Mouse (Mus musculus): ENCODE data around the gene Jade1. TPM values are rescaled to one million over a fixed set of nuclear protein-coding genes. Genes with fewer than 3 reads are reported as not detected.

Jade1 gene
- total RNA-seq, 2 experiments from 2014 or later: 39.6 to 46.6 TPM

DNA sequence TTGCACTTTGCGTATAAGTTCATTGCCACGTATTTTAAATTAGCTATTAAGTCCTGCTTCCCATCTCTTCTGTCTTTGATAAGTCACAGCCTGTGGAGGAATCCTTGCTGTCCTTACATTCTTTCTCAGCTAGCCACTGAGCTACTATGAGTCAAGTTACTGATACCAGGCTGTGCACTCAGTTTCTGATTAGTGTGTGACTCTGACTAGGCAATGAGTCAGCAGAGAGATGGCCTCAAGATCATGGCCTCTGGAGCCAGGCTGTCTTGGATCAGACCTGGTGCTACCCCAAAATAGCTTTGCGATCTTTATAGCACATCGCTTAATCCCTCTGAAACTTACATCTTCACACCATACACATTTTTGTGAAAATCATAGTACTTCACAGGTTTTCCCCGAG is 8.2 kb upstream of the Jade1 start:
- intact Hi-C loops (cut with DNase I): no loop called here
- DNase-seq (ENCODE audit: low spot score in 2 of 2): no peak

DNA sequence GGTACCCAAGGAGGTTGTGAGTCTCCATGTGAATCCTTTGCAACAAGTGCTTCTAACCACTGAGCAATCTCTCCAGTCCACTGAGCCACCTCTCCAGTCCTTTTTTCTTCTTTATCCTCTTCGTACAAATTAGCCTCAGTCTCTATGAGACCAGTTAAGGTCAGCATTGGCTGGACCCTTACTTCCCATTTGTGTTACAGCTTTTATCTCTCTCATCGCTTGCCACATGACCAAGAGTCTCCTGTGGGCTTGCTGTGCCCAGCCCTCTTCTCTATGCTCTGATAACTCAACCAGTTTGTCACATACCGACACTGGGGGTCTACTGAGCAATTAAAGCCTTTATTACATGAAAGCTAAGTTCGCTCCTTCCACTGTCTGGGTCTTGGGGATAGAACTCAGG is 7.3 kb upstream of the Jade1 start:
- intact Hi-C loops (cut with DNase I): no loop called here

DNA sequence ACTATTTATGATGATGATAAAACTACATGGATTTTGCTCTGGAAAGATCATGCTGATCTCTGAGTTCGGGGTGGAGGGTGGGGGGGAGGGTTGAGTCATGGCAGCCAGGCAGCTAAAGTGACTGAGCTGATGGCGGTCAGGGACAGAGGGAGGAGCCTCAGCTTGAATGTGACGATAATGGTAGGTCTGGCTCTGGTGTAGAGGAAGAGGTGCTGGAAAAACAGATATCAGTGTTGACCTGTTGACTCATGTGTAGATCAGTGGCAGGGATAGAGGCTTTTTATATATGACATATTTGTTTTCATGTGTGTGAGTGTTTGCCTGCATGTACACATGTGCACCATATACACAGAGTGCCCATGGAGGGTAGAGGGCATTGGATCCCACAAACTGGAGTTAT is 3.9 kb upstream of the Jade1 start:
- DNase-seq (ENCODE audit: low spot score in 2 of 2): no peak
- intact Hi-C loops (cut with DNase I): no loop called here

More for the DNA sequence above, 7.3 kb upstream of the Jade1 start:
- no peak for DNase-seq (ENCODE audit: low spot score in 2 of 2)

- intact Hi-C loops (cut with DNase I): no loop called here
- DNase-seq (ENCODE audit: low spot score in 2 of 2): no peak
Observed at GRCm38 (mm10) chr3:41552777-41553548, 2.6 kb upstream of the Jade1 start.

GRCm38 (mm10) chr3:41553681-41554080 is 1.9 kb upstream of the Jade1 start:
- intact Hi-C loops (cut with DNase I): no loop called here
- no peak for DNase-seq (ENCODE audit: low spot score in 2 of 2)

DNA sequence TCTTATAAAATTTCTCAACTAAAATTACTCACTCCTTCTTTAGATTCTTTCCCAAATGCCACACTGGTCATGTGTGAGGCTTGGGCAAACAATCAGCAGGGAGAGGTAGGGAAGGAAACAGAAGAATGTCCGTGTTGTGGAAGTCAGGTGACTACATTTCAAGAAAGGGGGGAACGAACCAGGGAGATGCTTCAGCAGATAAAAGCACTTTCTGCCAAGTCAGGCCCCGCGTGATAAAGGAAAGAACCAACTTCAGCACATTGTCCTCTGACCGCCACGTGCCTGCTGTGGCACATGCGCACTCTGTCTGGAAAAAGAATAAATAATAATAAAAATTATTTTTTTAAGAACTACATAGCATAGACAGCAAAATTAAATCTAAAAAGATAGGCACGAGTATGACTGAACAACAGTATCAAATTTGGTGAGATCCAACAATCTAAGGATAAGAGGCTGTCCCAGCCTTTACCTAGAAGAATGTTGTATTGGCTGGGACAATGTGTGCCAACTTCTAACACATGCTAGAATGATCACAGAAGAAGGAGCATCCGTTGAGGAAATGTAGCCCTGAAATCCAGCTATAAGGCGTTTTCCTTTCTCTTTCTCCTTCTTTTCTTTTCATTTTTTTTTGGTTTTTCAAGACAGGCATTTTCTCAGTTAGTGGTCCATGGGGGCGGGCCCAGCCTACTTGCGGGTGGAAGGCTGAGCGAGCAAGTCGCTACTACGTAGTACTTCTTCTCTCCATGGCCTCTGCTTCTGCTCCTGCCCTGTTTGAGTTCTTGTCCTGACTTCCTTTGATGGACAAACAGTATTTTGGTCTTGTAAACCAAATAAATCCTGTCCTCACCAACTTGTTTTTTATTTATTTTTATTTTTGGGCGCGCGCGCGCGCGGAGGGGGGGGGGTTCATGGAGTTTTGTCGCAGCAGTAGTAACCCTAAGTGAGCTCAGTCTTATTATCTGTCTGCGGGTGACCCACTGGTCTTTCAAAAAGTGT is 753 bp upstream of the Jade1 start:
- no peak for DNase-seq (ENCODE audit: low spot score in 2 of 2)
- intact Hi-C loops (cut with DNase I): no loop called here

DNA sequence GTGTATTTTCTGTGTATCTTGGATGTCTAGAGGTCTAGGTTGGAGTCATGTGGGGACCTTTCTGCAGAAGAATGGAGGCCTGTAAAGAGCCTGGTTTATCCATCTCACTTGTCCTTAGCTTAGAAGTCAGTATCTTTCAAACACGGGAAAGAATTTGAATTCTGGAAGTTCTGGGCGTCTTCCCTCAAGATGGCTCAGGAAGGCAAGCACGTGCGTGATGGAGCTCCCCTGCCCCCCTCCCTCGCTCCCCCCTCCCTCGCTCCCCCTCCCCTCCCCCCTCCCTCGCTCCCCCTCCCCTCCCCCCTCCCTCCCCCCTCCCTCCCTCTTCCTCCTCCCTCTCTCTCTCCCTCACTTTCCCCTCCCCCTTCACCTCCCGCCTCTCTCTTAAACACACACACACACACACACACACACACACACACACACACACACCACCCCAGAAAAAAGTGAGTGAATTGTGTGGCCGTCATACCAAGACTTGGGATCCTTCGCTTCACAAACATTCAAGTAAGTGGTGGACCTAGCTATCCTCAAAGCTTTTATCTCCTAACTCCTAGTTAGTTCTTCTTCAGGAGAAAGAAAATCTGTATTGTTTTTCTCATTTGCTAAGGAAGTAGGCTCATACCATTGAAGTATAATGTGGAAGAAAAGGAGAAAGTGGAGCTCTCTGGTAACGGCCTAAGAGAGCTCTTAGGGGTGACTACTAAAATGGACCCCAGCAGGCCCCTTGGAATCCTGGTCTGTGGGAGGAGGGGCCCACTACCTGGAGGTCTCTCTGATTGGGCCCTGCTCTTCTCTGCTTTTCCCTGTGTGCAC is 1.1 kb downstream of the Jade1 start:
- DNase-seq (ENCODE audit: low spot score in 2 of 2): no peak
- intact Hi-C loops (cut with DNase I): no loop called here

DNA sequence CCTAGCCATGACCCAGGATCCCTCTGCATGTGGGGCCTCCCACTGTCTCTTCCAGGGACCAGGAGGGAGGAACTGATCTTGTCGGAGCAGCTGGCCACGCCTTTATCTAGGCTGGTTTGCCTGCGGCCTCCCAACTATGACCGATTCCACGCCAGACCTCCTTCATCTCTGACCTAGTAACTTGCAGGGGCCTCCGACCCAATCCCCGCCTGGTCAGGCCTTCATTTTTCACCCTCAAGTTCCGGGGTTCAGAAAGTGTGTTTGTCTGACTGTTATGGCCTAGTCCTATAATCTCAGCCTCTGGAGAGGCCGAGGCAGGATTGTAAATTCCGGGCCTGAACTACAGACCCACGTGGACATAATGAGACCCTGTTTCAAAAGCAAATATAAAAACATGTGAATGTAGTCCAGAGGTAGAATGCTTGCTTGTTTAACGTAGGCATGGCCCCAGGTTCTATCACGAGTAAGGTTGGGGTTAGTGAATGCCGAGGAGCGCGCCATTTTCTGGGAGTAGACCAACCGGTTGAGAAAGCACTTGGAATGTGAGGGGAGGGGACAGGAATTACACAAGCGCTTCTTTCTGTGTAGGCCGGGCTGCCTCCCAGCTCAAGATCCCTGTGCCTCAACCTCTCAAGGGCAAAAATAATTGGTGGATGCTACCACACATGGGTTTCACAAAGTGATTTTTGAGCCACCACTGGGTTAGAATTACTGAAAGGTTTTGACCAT is 1.9 kb downstream of the Jade1 start:
- intact Hi-C loops (cut with DNase I): no loop called here
- DNase-seq (ENCODE audit: low spot score in 2 of 2): no peak

- intact Hi-C loops (cut with DNase I): loop anchor here (5.0 kb wide), 1 partner anchor 333 kb away; no protein-coding TSS in a partner anchor
- no peak for DNase-seq (ENCODE audit: low spot score in 2 of 2)
Observed at GRCm38 (mm10) chr3:41560489-41560888, 5.0 kb downstream of the Jade1 start.

GRCm38 (mm10) chr3:41561787-41562186 is 6.3 kb downstream of the Jade1 start:
- intact Hi-C loops (cut with DNase I): loop anchor here (5.0 kb wide), 1 partner anchor 334 kb away; no protein-coding TSS in a partner anchor
- no peak for DNase-seq (ENCODE audit: low spot score in 2 of 2)

DNA sequence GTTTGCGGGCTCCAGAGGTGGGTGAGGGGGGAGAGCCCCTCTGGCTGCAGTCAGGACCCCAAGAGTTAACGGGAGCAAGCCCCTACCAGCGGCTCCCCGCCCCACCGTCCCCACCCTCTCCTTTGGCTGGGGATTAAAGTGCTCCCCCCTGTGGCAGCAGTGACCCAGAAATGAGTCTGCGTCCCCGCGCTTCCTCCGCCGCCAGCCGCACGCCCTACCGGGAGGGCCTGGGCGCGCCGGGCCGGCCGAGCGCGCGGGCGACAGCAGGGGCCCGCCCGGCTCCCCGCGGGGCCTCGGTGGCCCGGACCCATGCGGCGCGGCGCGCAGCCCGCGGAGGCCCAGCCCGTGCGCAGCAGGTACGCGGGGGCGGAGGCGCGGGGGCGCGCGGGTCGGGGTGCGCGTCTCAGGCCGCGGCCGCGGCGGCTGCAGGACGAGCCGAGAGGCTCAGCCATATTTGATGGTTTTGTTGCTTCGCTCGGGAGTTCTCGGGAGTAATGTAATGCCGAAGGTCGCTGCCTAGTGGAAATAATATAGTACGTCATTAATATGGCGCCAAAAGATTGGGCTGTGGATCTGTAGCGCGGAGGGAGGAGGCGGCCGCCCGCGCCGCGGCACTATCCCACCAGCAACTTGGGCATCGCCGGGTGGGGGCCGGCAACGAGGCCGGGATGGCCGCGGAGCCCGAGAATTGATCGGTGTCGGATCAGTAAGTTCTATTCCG is 7.8 kb downstream of the Jade1 start:
- peak; percentile 74 for DNase-seq (ENCODE audit: low spot score in 2 of 2)
- intact Hi-C loops (cut with DNase I): loop anchor here (1.0 to 5.0 kb wide), 2 partner anchors 336 to 381 kb away; no protein-coding TSS in a partner anchor

GRCm38 (mm10) chr3:41563997-41564396 is 8.5 kb downstream of the Jade1 start:
- intact Hi-C loops (cut with DNase I): loop anchor here (1.0 to 5.0 kb wide), 4 partner anchors 47 to 481 kb away; partner anchors contain the start of gene Pgrmc2
- DNase-seq (ENCODE audit: low spot score in 2 of 2): peak; percentile 32 to 46

DNA sequence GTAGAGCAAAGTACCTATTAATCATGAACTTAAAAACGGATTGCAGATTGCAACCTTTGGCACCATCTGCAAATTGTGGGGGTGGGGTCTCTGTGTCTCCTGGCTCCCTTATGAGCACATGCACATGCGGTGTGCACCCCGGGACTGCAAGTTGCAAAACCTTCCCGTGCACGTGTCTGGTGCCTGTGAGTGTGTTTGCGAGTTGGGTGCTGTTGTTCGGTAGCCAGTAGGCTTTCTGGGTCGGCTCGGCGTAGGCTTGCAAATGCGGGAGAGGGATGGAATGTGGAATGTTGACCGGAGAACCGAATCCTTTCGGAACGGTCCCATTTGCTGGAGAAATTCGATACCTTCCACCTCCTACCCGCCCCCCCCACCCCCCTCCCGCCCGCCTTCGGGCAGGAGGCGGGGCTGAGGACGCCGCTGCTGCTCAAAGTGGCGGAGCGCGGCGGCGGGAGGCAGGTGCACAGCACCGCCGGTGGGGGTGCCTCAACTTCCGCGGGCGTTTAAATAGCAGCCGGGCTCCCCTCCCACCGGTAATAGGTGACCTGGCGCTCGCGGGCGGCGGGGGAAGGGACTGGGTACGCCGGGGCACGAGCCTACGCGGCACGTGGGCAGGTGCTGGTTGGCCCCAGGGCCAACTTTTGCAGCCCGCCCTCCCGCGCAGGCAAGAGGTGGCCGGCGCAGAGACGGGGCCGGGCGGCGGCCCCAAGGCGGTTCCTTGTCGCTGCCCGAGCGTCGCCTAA is 9.1 kb downstream of the Jade1 start:
- DNase-seq (ENCODE audit: low spot score in 2 of 2): peak; percentile 78 to 80
- intact Hi-C loops (cut with DNase I): loop anchor here (2.0 to 5.0 kb wide), 3 partner anchors 48 to 482 kb away; partner anchors contain the start of gene Pgrmc2

DNA sequence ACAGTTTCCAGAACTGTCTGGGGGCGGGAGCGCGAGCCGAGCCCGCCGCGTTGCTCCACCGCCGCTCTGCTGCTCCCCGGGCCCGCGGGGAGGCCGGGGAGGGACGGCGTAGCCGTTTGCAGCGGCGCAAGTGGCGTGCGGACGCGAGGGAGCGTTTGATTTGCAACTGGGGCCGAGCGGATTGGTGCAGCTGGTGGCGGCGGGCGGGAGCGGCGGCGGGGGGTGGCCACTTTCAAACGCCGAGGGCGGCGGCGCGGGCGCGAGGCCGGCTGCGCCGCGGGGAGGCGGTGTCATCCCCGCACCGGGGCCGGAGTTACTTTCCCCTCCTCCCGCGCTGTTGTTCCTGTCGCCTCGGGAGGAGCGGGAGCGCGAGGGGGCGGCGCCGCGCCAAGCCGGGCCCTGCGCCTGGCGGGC is 9.9 kb downstream of the Jade1 start:
- intact Hi-C loops (cut with DNase I): loop anchor here (2.0 kb wide), 2 partner anchors 49 to 483 kb away; partner anchors contain the start of gene Pgrmc2
- peak; percentile 90 to 92 for DNase-seq (ENCODE audit: low spot score in 2 of 2)

- intact Hi-C loops (cut with DNase I): loop anchor here (2.0 kb wide), 2 partner anchors 49 to 483 kb away; partner anchors contain the start of gene Pgrmc2
Observed at GRCm38 (mm10) chr3:41565955-41566354, 10.4 kb downstream of the Jade1 start.

GRCm38 (mm10) chr3:41569943-41570342 is 14.4 kb downstream of the Jade1 start:
- intact Hi-C loops (cut with DNase I): no loop called here

More at GRCm38 (mm10) chr3:41565955-41566354, 10.4 kb downstream of the Jade1 start:
- peak; percentile 73 to 74 for DNase-seq (ENCODE audit: low spot score in 2 of 2)

GRCm38 (mm10) chr3:41572131-41572530 is 16.6 kb downstream of the Jade1 start:
- DNase-seq (ENCODE audit: low spot score in 2 of 2): no peak

More at GRCm38 (mm10) chr3:41569943-41570342, 14.4 kb downstream of the Jade1 start:
- DNase-seq (ENCODE audit: low spot score in 2 of 2): no peak

More at GRCm38 (mm10) chr3:41572131-41572530, 16.6 kb downstream of the Jade1 start:
- intact Hi-C loops (cut with DNase I): no loop called here

All from left cerebral cortex, postnatal 36 days (tissue).